Mouse (Mus musculus) kidney, postnatal 14 days (tissue): ENCODE measurements around the gene Lrig3.

Experiments used
- DNase-seq: peaks from one replicate; pipeline ENCODE4 v3.0.0; 2022; ENCODE audit warnings: mixed read lengths

Gene Lrig3

DNA sequence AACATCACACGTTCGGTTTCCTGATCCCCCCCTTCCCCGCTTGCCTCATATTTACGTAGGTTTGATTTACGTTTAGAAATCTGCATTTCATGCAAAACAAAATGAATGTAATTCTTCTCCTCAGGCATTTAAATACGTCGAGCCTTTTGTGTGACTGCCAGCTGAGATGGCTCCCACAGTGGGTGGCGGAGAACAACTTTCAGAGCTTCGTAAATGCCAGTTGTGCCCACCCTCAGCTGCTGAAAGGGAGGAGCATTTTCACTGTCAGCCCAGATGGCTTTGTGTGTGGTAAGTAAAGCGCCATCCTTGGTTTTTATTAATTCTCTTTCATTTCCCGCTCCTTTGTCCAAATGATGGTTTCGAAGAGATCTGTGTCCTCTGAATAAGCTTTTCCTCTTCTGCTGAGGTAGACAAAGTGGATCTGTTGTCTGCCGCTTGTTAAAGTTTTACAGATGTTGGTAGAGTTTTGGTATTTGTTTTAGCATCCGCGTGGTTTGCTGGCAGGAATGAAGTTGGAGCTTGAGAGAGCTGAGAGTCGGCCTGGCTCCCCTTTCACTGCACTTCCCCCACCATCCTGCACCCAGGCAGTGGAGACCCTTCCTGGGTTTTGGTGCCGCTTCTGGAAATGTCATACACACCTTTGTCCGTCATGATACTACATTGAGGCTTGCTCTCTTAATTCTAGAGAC, 37.0 kb downstream of the Lrig3 start:
- DNase-seq: peak; percentile 52

GRCm38 (mm10) chr10:126003857-126004256, 37.9 kb downstream of the Lrig3 start:
- DNase-seq: peak; percentile 30

DNA sequence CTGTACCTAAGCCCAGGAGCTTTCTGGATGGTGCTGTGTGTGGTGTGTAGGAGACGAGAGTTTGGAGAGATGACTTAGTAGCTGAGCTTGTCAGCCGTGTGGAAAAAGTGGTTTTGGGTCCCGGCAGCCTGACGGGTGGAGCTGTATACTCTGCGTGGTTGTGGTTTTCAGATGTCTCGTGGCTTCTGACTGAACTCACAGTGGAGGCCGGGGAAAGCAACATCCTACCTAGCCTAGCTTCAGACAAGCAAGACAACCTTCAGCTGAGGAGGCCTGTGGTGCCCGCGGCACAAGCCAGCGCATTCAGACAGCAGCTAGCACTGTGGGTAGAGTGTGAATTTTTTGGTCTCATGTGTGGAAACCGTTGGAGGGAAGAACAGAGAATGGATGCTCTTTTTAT, 47.7 kb downstream of the Lrig3 start:
- DNase-seq: no peak

DNA sequence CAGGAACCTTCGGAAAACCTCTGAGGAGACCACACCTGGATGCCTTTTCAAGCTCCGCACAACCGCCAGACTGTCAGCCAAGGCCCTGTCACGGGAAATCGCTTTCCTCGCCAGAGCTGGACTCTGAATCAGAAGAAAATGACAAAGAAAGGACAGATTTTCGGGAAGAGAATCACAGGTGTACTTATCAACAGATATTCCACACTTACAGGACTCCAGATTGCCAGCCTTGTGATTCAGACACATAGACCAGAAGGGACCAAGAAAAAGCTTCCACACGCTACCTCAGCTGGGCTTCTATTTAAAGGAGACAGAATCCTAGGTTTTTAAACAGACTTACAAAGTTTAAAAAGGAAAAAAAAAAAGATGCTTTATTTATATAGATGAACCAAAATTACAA, 48.7 kb downstream of the Lrig3 start:
- DNase-seq: no peak

DNA sequence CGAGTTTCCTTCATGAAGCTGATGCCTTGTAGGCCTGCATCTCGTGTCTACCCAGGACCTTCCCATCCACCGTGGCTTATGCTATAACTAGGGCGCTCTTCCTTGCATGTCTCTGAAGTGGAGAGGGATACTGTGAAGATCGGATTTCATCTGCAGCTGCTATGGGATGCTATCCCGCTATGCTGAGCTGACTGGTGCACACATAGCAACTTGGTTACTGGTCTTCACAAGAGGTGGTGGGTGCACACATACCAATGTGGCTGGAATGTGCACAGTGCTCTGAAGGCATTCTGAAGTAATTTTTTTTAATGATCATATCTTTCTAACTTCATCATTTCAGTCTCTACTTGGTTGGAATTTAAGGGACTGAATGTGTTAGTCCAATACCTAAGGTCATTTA, 49.7 kb downstream of the Lrig3 start:
- no peak for DNase-seq

- no peak for DNase-seq
Observed at GRCm38 (mm10) chr10:126019350-126019991, 53.5 kb downstream of the Lrig3 start.

- no peak for DNase-seq
Observed at GRCm38 (mm10) chr10:126028574-126029440, 62.8 kb downstream of the Lrig3 start.

- no peak for DNase-seq
Observed at GRCm38 (mm10) chr10:126029441-126030114, 63.6 kb downstream of the Lrig3 start.

DNA sequence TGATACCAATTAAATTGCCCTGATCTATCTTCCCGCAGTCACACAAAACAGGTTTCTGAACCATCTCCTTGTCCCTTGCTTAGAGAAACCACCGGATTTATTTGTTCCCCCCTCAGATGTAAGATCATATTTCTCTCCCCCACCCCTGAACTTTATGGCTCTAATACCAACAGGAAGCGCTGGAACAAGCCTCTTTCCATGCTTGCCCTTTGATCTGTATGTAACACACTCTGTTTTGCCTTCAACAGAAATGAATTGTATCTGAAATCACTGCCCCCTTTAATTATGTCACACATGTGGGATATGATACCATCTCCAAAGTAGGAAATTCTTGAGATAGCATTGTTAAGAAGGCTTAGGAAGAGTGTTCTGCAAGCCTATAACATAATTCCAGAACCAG, 90.9 kb downstream of the Lrig3 start:
- DNase-seq: no peak

DNA sequence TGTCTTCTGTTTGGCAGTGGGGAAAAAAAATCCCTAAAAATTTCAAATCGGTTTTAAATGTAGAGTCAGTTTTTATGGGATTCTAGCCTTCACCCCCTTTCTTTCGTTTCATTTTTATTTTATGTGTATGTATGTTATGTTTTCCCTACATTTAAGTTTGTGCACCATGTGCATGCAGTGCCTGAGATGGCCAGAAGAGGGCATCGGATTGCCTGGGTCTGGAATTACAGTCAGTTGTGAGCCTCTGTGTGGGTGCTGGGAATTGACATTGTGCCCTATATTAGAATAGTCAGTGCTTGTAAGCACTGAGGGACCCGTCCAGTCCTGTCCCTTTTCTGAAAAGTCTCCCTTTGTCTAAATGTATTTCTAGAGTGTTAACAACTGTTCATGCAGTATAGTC, 96.8 kb downstream of the Lrig3 start:
- no peak for DNase-seq
